17 mouse cellular contexts compared by ENCODE assay signal in genomic region chr19:58094781-58095543, GRCm38 (mm10).
DNase-seq lines count a peak whose midpoint lies in the region; ATAC-seq and TF ChIP-seq lines count a peak whose summit lies in the region.
"Had no signal": no experiment of that assay in that cellular context is flagged by ENCODE, and none has a peak within 500 bp of the region (broad histone marks: within the 10 kb centered on the region; RNA-seq: fewer than 3 reads in every experiment).

No protein-coding gene starts in this region.

- no peak overlapping the region for H3K4me2 ChIP-seq in hindbrain, embryonic 14.5 days (replicated peaks)
- H3K4me2 ChIP-seq in midbrain, postnatal 0 days (ENCODE audit: low read depth, low read length, poor library complexity, severe bottlenecking) = no peak overlapping the region
- no peak overlapping the region for H3K4me2 ChIP-seq in midbrain, embryonic 15.5 days
- 0 out of 2 replicates have a peak overlapping the region, but pooled peaks have one; percentile 11 for H3K4me2 ChIP-seq in embryonic facial prominence, embryonic 13.5 days
- H3K4me2 ChIP-seq: liver, embryonic 12.5 days; lung, embryonic 15.5 days; stomach, embryonic 15.5 days had no signal

- WGBS in hindbrain, embryonic 14.5 days = 58% methylated on average over 14 of the region's 14 CpGs
- WGBS in hindbrain, embryonic 10.5 days = 61% methylated on average over 14 of the region's 14 CpGs
- 68% methylated on average over 14 of the region's 14 CpGs for WGBS in midbrain, postnatal 0 days
- 46% methylated on average over 14 of the region's 14 CpGs for WGBS in midbrain, embryonic 15.5 days
- WGBS in embryonic facial prominence, embryonic 13.5 days = 48% methylated on average over 14 of the region's 14 CpGs
- 47% methylated on average over 14 of the region's 14 CpGs for WGBS in limb, embryonic 10.5 days

- H3K27me3 ChIP-seq in hindbrain, embryonic 14.5 days (ENCODE audit: control insufficient read depth, insufficient read depth, low read length) = no peaks in the 10 kb centered on the region
- H3K27me3 ChIP-seq in hindbrain, embryonic 10.5 days (ENCODE audit: insufficient read depth, poor library complexity, severe bottlenecking) = no peaks in the 10 kb centered on the region
- no peaks in the 10 kb centered on the region for H3K27me3 ChIP-seq in midbrain, postnatal 0 days (ENCODE audit: insufficient read depth, low read length)
- no peaks in the 10 kb centered on the region for H3K27me3 ChIP-seq in midbrain, embryonic 15.5 days (replicated peaks)
- H3K27me3 ChIP-seq in embryonic facial prominence, embryonic 13.5 days = no peaks in the 10 kb centered on the region
- H3K27me3 ChIP-seq in limb, embryonic 10.5 days (ENCODE audit: low read depth, poor library complexity, severe bottlenecking) = no peaks in the 10 kb centered on the region
- H3K27me3 ChIP-seq: liver, embryonic 12.5 days; lung, embryonic 15.5 days; stomach, embryonic 15.5 days had no signal

- H3K4me1 ChIP-seq in hindbrain, embryonic 14.5 days (replicated peaks; ENCODE audit: control insufficient read depth, insufficient read depth, low read length) = peaks cover 5% of the 10 kb centered on the region
- H3K4me1 ChIP-seq in hindbrain, embryonic 10.5 days (replicated peaks) = no peaks in the 10 kb centered on the region
- H3K4me1 ChIP-seq in midbrain, postnatal 0 days (ENCODE audit: insufficient read depth, low read length) = no peaks in the 10 kb centered on the region
- no peaks in the 10 kb centered on the region for H3K4me1 ChIP-seq in midbrain, embryonic 15.5 days
- peaks cover 16% of the 10 kb centered on the region for H3K4me1 ChIP-seq in embryonic facial prominence, embryonic 13.5 days
- peaks cover 25% of the 10 kb centered on the region for H3K4me1 ChIP-seq in limb, embryonic 10.5 days
- H3K4me1 ChIP-seq: liver, embryonic 12.5 days; stomach, embryonic 15.5 days had no signal

- no peaks in the 10 kb centered on the region for H3K36me3 ChIP-seq in hindbrain, embryonic 14.5 days (replicated peaks; ENCODE audit: control insufficient read depth, insufficient read depth)
- no peaks in the 10 kb centered on the region for H3K36me3 ChIP-seq in hindbrain, embryonic 10.5 days
- H3K36me3 ChIP-seq in midbrain, postnatal 0 days (ENCODE audit: insufficient read depth, low read length) = no peaks in the 10 kb centered on the region
- H3K36me3 ChIP-seq in midbrain, embryonic 15.5 days (replicated peaks) = no peaks in the 10 kb centered on the region
- no peaks in the 10 kb centered on the region for H3K36me3 ChIP-seq in embryonic facial prominence, embryonic 13.5 days
- no peaks in the 10 kb centered on the region for H3K36me3 ChIP-seq in limb, embryonic 10.5 days
- H3K36me3 ChIP-seq: liver, embryonic 12.5 days; lung, embryonic 15.5 days; stomach, embryonic 15.5 days had no signal

- no peaks in the 10 kb centered on the region for H3K9me3 ChIP-seq in hindbrain, embryonic 14.5 days (ENCODE audit: control insufficient read depth, low read length)
- no peaks in the 10 kb centered on the region for H3K9me3 ChIP-seq in hindbrain, embryonic 10.5 days
- no peaks in the 10 kb centered on the region for H3K9me3 ChIP-seq in midbrain, postnatal 0 days (ENCODE audit: low read length)
- H3K9me3 ChIP-seq in midbrain, embryonic 15.5 days = no peaks in the 10 kb centered on the region
- no peaks in the 10 kb centered on the region for H3K9me3 ChIP-seq in embryonic facial prominence, embryonic 13.5 days
- H3K9me3 ChIP-seq in limb, embryonic 10.5 days (replicated peaks) = no peaks in the 10 kb centered on the region
- H3K9me3 ChIP-seq: liver, embryonic 12.5 days; lung, embryonic 15.5 days; stomach, embryonic 15.5 days had no signal

- no peak for TF ChIP-seq CTCF in midbrain, postnatal 0 days (IDR thresholded peaks at IDR 0.05)

- H3K27ac ChIP-seq in hindbrain, embryonic 14.5 days = peak overlapping the region; percentile 38; the same call in 1 of the 2 replicates
- H3K27ac ChIP-seq in hindbrain, embryonic 10.5 days = no peak overlapping the region
- no peak overlapping the region for H3K27ac ChIP-seq in midbrain, postnatal 0 days (ENCODE audit: low read depth, low read length)
- H3K27ac ChIP-seq in midbrain, embryonic 15.5 days = no peak overlapping the region
- no peak overlapping the region for H3K27ac ChIP-seq in embryonic facial prominence, embryonic 13.5 days
- H3K27ac ChIP-seq in limb, embryonic 10.5 days = peak overlapping the region; percentile 50; the same call in 1 of the 2 replicates
- H3K27ac ChIP-seq: liver, embryonic 12.5 days; lung, embryonic 15.5 days; stomach, embryonic 15.5 days had no signal

- H3K9ac ChIP-seq in hindbrain, embryonic 14.5 days = no peak overlapping the region
- no peak overlapping the region for H3K9ac ChIP-seq in midbrain, postnatal 0 days (replicated peaks; ENCODE audit: low read length, poor library complexity, severe bottlenecking)
- no peak overlapping the region for H3K9ac ChIP-seq in midbrain, embryonic 15.5 days
- H3K9ac ChIP-seq in embryonic facial prominence, embryonic 13.5 days = no peak overlapping the region
- H3K9ac ChIP-seq: liver, embryonic 12.5 days; lung, embryonic 15.5 days; stomach, embryonic 15.5 days had no signal

- H3K4me3 ChIP-seq in hindbrain, embryonic 14.5 days (replicated peaks; ENCODE audit: low read length) = no peak overlapping the region
- no peak overlapping the region for H3K4me3 ChIP-seq in hindbrain, embryonic 10.5 days
- no peak overlapping the region for H3K4me3 ChIP-seq in midbrain, postnatal 0 days (ENCODE audit: low read depth, low read length)
- no peak overlapping the region for H3K4me3 ChIP-seq in midbrain, embryonic 15.5 days
- H3K4me3 ChIP-seq in embryonic facial prominence, embryonic 13.5 days = no peak overlapping the region
- H3K4me3 ChIP-seq in limb, embryonic 10.5 days = no peak overlapping the region
- H3K4me3 ChIP-seq: erythroblast, embryonic 14.5 days; liver, embryonic 12.5 days; lung, embryonic 15.5 days; stomach, embryonic 15.5 days had no signal

- no peak for DNase-seq in hindbrain, embryonic 14.5 days (ENCODE audit: low spot score)
- DNase-seq in hindbrain, embryonic 10.5 days (ENCODE audit: low spot score) = no peak
- DNase-seq in midbrain, postnatal 0 days (ENCODE audit: low spot score) = peak; percentile 9
- no peak for DNase-seq in limb, embryonic 10.5 days (ENCODE audit: low spot score)
- no peak for DNase-seq in layer of hippocampus, postnatal 36 days
- DNase-seq in left cerebral cortex, adult 18-20 months (ENCODE audit: low spot score in 2 of 2) = no peak
- DNase-seq: adrenal gland, adult 2 months; cerebellum, adult 8-10 months; heart, adult 18-20 months; layer of hippocampus, adult 9-11 months; spleen, adult 18-20 months had no signal

- ATAC-seq in hindbrain, embryonic 14.5 days (ENCODE audit: low FRiP score) = no peak
- ATAC-seq in midbrain, postnatal 0 days (ENCODE audit: low FRiP score) = no peak
- ATAC-seq in midbrain, embryonic 15.5 days (replicated peaks) = no peak
- ATAC-seq in embryonic facial prominence, embryonic 13.5 days (ENCODE audit: insufficient number of reproducible peaks, insufficient read depth, low FRiP score, low TSS enrichment, low read depth) = no peak
- ATAC-seq: liver, embryonic 12.5 days had no signal

Comparison
In these comparisons a context has a peak if more than half of its experiments do, and no peak if none do; other contexts are left out.
1. H3K27ac ChIP-seq: peak in hindbrain, embryonic 14.5 days (single experiment) and limb, embryonic 10.5 days (single experiment); none in hindbrain, embryonic 10.5 days (single experiment), midbrain, postnatal 0 days (single experiment), midbrain, embryonic 15.5 days (single experiment) and embryonic facial prominence, embryonic 13.5 days (single experiment).